Mouse (Mus musculus): ENCODE results near the gene Ifnar2.

GRCm38 (mm10) chr16:91395633-91396392, 23.2 kb downstream of the Ifnar2 start:
- no peak for TF ChIP-seq CTCF (IDR thresholded peaks at IDR 0.05; ENCODE audit: insufficient read depth, low read length)
- no peak for TF ChIP-seq POLR2A (IDR thresholded peaks at IDR 0.05; ENCODE audit: borderline replicate concordance, extremely low read depth, low read depth, low read length)

Measured in lung, adult 2 months (tissue).